Mouse (Mus musculus): ENCODE data around the gene Daglb. TPM values are rescaled to one million over a fixed set of nuclear protein-coding genes. Genes with fewer than 3 reads are reported as not detected.

Daglb gene
- total and polyA plus RNA-seq, 3 experiments: 9.0 to 29.9 (median 14.1) TPM

DNA sequence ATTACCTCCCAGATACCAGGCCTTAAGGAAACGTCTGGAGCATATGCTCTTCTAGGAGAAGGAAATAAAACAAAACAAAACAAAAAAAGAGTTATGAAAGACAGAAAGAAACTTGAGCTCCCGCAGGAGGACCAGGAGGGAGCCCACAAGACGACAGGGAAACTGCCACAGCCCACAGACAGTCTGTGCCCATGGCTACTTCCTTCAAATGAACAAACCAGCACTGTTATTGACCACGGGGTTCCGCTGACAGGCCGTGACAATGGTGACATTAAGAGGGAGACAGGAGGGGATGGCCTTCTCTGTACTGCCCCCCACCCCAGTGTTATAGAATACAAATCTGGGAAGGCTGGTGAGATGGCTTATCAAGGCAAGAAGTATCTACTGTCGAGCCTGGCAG lies 66.3 kb downstream of the Daglb start:
- DNase-seq (ENCODE audit: low spot score) (no peak), ATAC-seq (ENCODE audit: extremely low read depth, insufficient number of reproducible peaks, low FRiP score, poor library complexity, severe bottlenecking) (no peak)
- no peak for TF ChIP-seq CTCF (IDR thresholded peaks at IDR 0.05; ENCODE audit: low read depth, low read length)
- no peak for TF ChIP-seq POLR2AphosphoS5 (IDR thresholded peaks at IDR 0.05; ENCODE audit: insufficient replicate concordance, low read depth, low read length)
- TF ChIP-seq GATA2 (IDR thresholded peaks at IDR 0.05; ENCODE audit: borderline replicate concordance, low read depth, low read length): no peak
- no peak for TF ChIP-seq GATA1 (IDR thresholded peaks at IDR 0.05; ENCODE audit: borderline replicate concordance, low read length)
- no peak for TF ChIP-seq TAL1 (conservative IDR thresholded peaks at IDR 0.05; ENCODE audit: low read depth, low read length)
- no peak overlapping the region for H3K4me3 ChIP-seq (ENCODE audit: low read depth, low read length)
- H3K27me3 ChIP-seq (ENCODE audit: insufficient read depth, low read length): peaks cover 9% of the 10 kb centered on the region; the same call in 1 of the 2 replicates
- peaks cover 27% of the 10 kb centered on the region for H3K4me1 ChIP-seq (ENCODE audit: insufficient read depth, low read depth, low read length)
- no peaks in the 10 kb centered on the region for H3K9me3 ChIP-seq (replicated peaks)
- H3K36me3 ChIP-seq (replicated peaks): peaks cover 7% of the 10 kb centered on the region

DNA sequence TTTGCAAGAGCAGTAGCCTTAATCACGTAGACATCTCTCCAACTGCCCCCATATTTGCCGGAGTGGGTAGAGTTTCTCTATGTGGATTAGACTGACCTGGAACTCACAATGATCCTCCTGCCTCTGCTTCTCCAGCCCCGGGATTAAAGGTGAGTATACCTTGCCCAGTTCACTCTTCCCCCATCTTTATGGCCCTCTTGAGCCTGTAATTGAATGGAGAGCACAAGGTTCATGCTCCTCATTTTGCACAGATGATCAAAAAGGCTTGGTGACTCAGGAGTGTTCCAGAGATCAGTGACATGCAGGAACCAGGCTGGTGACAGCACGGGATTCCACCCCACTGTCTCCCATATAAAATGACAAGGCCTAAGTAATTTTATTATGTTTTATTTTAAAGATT lies 70.5 kb downstream of the Daglb start:
- H3K27me3 ChIP-seq (ENCODE audit: insufficient read depth, low read length): peaks cover 24% of the 10 kb centered on the region; the same call in 1 of the 2 replicates
- ATAC-seq (ENCODE audit: extremely low read depth, insufficient number of reproducible peaks, low FRiP score, poor library complexity, severe bottlenecking): no peak
- peaks cover 11% of the 10 kb centered on the region for H3K4me1 ChIP-seq (ENCODE audit: insufficient read depth, low read depth, low read length)
- no peak for TF ChIP-seq TAL1 (conservative IDR thresholded peaks at IDR 0.05; ENCODE audit: low read depth, low read length)
- no peak for TF ChIP-seq POLR2AphosphoS5 (IDR thresholded peaks at IDR 0.05; ENCODE audit: insufficient replicate concordance, low read depth, low read length)
- no peak for TF ChIP-seq GATA1 (IDR thresholded peaks at IDR 0.05; ENCODE audit: borderline replicate concordance, low read length)
- TF ChIP-seq CTCF (IDR thresholded peaks at IDR 0.05; ENCODE audit: low read depth, low read length): no peak
- no peak for TF ChIP-seq GATA2 (IDR thresholded peaks at IDR 0.05; ENCODE audit: borderline replicate concordance, low read depth, low read length)
- no peaks in the 10 kb centered on the region for H3K9me3 ChIP-seq (replicated peaks)
- DNase-seq (ENCODE audit: low spot score): no peak
- no peaks in the 10 kb centered on the region for H3K36me3 ChIP-seq (replicated peaks)
- H3K4me3 ChIP-seq (ENCODE audit: low read depth, low read length): no peak overlapping the region

DNA sequence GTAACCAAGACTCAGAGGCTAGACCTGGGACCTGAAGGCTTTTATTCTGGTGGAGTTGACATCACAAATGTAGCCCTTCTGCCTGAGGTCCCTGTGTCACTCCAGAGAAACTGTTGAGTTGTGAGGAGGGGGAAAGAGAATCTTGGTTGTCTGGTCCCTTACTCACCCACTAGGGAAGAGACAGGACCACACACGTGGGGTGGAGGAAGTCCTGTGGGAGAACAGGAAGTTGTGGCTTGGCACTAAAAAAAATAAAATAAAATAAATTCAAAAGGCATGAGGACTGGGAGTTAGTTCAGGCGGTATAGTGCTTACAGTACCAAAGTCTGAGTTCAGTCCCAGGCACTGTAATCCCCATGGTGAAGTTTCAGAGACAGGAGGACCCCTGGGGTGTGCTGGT lies 72.6 kb downstream of the Daglb start:
- ATAC-seq (ENCODE audit: extremely low read depth, insufficient number of reproducible peaks, low FRiP score, poor library complexity, severe bottlenecking) (no peak), DNase-seq (ENCODE audit: low spot score) (no peak)
- TF ChIP-seq GATA2 (IDR thresholded peaks at IDR 0.05; ENCODE audit: borderline replicate concordance, low read depth, low read length) (no peak), GATA1 (IDR thresholded peaks at IDR 0.05; ENCODE audit: borderline replicate concordance, low read length) (no peak), CTCF (IDR thresholded peaks at IDR 0.05; ENCODE audit: low read depth, low read length) (no peak), POLR2AphosphoS5 (IDR thresholded peaks at IDR 0.05; ENCODE audit: insufficient replicate concordance, low read depth, low read length) (no peak)
- H3K9me3 ChIP-seq (replicated peaks): no peaks in the 10 kb centered on the region
- no peak overlapping the region for H3K4me3 ChIP-seq (ENCODE audit: low read depth, low read length)
- no peaks in the 10 kb centered on the region for H3K36me3 ChIP-seq (replicated peaks)
- peaks cover 40% of the 10 kb centered on the region for H3K27me3 ChIP-seq (ENCODE audit: insufficient read depth, low read length)
- H3K4me1 ChIP-seq (ENCODE audit: insufficient read depth, low read depth, low read length): peaks cover 8% of the 10 kb centered on the region

DNA sequence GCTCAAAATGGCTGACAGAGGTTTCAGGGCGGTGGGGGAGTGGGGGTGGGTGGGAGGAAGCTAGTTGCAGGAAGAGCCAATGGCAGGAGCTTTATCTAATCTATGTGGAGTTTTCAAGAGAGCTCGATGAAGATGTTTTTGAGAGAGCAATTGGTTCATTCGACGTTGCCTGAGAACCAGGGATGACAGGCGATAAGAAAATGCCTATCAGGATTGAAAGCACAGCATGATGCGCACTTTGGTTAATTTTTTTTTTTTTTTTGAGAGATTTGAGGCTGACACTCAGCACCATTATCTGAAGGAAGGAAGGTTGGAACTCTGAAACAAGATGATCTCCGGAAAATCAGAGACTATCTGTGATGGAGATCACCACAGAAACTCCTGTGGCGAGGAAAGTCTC lies 74.7 kb downstream of the Daglb start:
- Histone ChIP-seq H3K9me3 (replicated peaks) (no peaks in the 10 kb centered on the region), H3K4me1 (ENCODE audit: insufficient read depth, low read depth, low read length) (peaks cover 6% of the 10 kb centered on the region)

DNA sequence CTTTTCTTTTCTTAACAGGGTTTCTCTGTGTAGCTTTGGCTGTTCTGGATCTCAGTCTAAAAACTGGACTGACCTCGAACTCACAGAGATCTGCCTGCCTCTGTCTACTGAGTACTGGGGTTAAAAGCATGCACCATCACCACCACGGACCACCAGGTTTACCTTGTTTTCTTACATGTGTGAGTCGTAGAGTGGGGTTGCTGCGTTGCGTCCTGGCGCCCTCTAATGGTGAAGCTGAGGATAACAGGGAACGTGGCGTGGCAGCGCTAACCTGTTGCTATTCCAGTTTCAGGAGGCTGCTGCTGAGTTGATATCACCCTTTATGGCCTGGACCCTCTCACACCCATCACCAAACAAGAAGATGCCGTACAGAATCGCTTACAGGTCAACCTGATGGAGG lies 83.0 kb downstream of the Daglb start:
- Histone ChIP-seq H3K9me3 (replicated peaks) (no peaks in the 10 kb centered on the region), H3K27me3 (ENCODE audit: insufficient read depth, low read length) (peaks cover 28% of the 10 kb centered on the region), H3K4me3 (ENCODE audit: low read depth, low read length) (no peak overlapping the region; the same call in 1 of the 2 replicates), H3K4me1 (ENCODE audit: insufficient read depth, low read depth, low read length) (peaks cover 35% of the 10 kb centered on the region), H3K36me3 (replicated peaks) (peaks cover 14% of the 10 kb centered on the region)
- TF ChIP-seq CTCF (IDR thresholded peaks at IDR 0.05; ENCODE audit: low read depth, low read length) (peak; percentile 96), GATA1 (IDR thresholded peaks at IDR 0.05; ENCODE audit: borderline replicate concordance, low read length) (no peak)
- DNase-seq (ENCODE audit: low spot score) (peak; percentile 64), ATAC-seq (ENCODE audit: extremely low read depth, insufficient number of reproducible peaks, low FRiP score, poor library complexity, severe bottlenecking) (no peak)

More for the DNA sequence above, 74.7 kb downstream of the Daglb start:
- DNase-seq (ENCODE audit: low spot score) (no peak), ATAC-seq (ENCODE audit: extremely low read depth, insufficient number of reproducible peaks, low FRiP score, poor library complexity, severe bottlenecking) (no peak)
- TF ChIP-seq GATA2 (IDR thresholded peaks at IDR 0.05; ENCODE audit: borderline replicate concordance, low read depth, low read length): no peak
- TF ChIP-seq CTCF (IDR thresholded peaks at IDR 0.05; ENCODE audit: low read depth, low read length): no peak
- TF ChIP-seq TAL1 (conservative IDR thresholded peaks at IDR 0.05; ENCODE audit: low read depth, low read length): no peak
- no peak for TF ChIP-seq GATA1 (IDR thresholded peaks at IDR 0.05; ENCODE audit: borderline replicate concordance, low read length)
- TF ChIP-seq POLR2AphosphoS5 (IDR thresholded peaks at IDR 0.05; ENCODE audit: insufficient replicate concordance, low read depth, low read length): no peak
- Histone ChIP-seq H3K4me3 (ENCODE audit: low read depth, low read length) (no peak overlapping the region), H3K36me3 (replicated peaks) (no peaks in the 10 kb centered on the region), H3K27me3 (ENCODE audit: insufficient read depth, low read length) (peaks cover 51% of the 10 kb centered on the region)

DNA sequence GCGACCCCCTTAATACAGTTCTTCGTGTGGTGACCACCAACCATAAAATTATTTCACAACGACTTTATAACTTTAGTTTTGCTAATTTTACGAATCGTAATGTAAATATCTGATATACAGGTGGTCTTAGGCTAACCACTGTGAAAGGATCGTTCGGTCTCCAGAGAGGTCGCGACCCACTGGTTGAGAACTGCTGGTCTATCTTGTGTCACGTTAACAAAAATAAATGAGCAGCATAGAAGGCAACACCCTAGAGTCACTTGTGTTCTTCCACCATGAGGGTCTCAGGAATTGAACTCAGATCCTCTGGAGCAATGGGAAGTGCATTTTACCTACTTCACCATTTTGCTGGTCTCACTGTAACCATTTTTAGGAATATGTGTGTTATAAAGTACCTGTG lies 83.5 kb downstream of the Daglb start:
- H3K4me3 ChIP-seq (ENCODE audit: low read depth, low read length): no peak overlapping the region
- peaks cover 17% of the 10 kb centered on the region for H3K36me3 ChIP-seq (replicated peaks)
- ATAC-seq (ENCODE audit: extremely low read depth, insufficient number of reproducible peaks, low FRiP score, poor library complexity, severe bottlenecking): no peak
- H3K4me1 ChIP-seq (ENCODE audit: insufficient read depth, low read depth, low read length): peaks cover 35% of the 10 kb centered on the region
- no peak for DNase-seq (ENCODE audit: low spot score)
- TF ChIP-seq CTCF (IDR thresholded peaks at IDR 0.05; ENCODE audit: low read depth, low read length) (no peak), TAL1 (conservative IDR thresholded peaks at IDR 0.05; ENCODE audit: low read depth, low read length) (no peak), GATA2 (IDR thresholded peaks at IDR 0.05; ENCODE audit: borderline replicate concordance, low read depth, low read length) (no peak), POLR2AphosphoS5 (IDR thresholded peaks at IDR 0.05; ENCODE audit: insufficient replicate concordance, low read depth, low read length) (no peak), GATA1 (IDR thresholded peaks at IDR 0.05; ENCODE audit: borderline replicate concordance, low read length) (no peak)
- peaks cover 28% of the 10 kb centered on the region for H3K27me3 ChIP-seq (ENCODE audit: insufficient read depth, low read length)
- no peaks in the 10 kb centered on the region for H3K9me3 ChIP-seq (replicated peaks)

Measured in G1E (cell line).